ENCODE assay signal across 8 mouse cellular contexts in genomic region chr2:59611216-59611810, GRCm38 (mm10). TPM values are rescaled to one million over a fixed set of nuclear protein-coding genes. Genes with fewer than 3 reads are reported as not detected.
A peak's percentile ranks its signal among the peaks of the same experiment; 100 is the strongest.
DNase-seq lines count a peak whose midpoint lies in the region; ATAC-seq and TF ChIP-seq lines count a peak whose summit lies in the region.

No protein-coding gene starts in this region.

- no peaks in the 10 kb centered on the region for H3K36me3 ChIP-seq in heart, embryonic 11.5 days (ENCODE audit: control insufficient read depth, insufficient read depth, low read length)
- no peaks in the 10 kb centered on the region; the same call in 1 of the 2 replicates for H3K36me3 ChIP-seq in E14TG2a.4 (ENCODE audit: insufficient read depth, low read length)
- H3K36me3 ChIP-seq in forebrain, embryonic 14.5 days (ENCODE audit: control insufficient read depth, insufficient read depth, low read length), result no peaks in the 10 kb centered on the region
- H3K36me3 ChIP-seq in liver, postnatal 0 days (replicated peaks; ENCODE audit: insufficient read depth, low read length), result no peaks in the 10 kb centered on the region

- no peak for TF ChIP-seq CTCF in E14TG2a.4 (conservative IDR thresholded peaks at IDR 0.05; ENCODE audit: low read length)
- TF ChIP-seq CTCF in liver, postnatal 0 days (IDR thresholded peaks at IDR 0.05; ENCODE audit: low read depth), result no peak

- WGBS in heart, embryonic 11.5 days (ENCODE audit: insufficient replicate concordance), result 1% methylated on average over 14 of the region's 14 CpGs
- WGBS in forebrain, embryonic 14.5 days, result 1% methylated on average over 14 of the region's 14 CpGs
- 6% methylated on average over 14 of the region's 14 CpGs for WGBS in liver, postnatal 0 days (ENCODE audit: insufficient replicate concordance)

- H3K27ac ChIP-seq in heart, embryonic 11.5 days (ENCODE audit: low read depth, low read length), result peak overlapping the region; percentile 97
- H3K27ac ChIP-seq in forebrain, embryonic 14.5 days (ENCODE audit: low read depth, low read length), result peak overlapping the region; percentile 84; the same call in 1 of the 2 replicates
- peak overlapping the region; percentile 82 for H3K27ac ChIP-seq in liver, postnatal 0 days (ENCODE audit: low read depth)

- H3K4me2 ChIP-seq in heart, embryonic 11.5 days, result peak overlapping the region; percentile 93
- H3K4me2 ChIP-seq in forebrain, embryonic 14.5 days (ENCODE audit: low read length), result peak overlapping the region; percentile 98
- peak overlapping the region; percentile 86 for H3K4me2 ChIP-seq in liver, postnatal 0 days (ENCODE audit: low read depth, low read length)

- H3K9me3 ChIP-seq in heart, embryonic 11.5 days (replicated peaks; ENCODE audit: control insufficient read depth, low read length), result no peaks in the 10 kb centered on the region
- H3K9me3 ChIP-seq in E14TG2a.4 (ENCODE audit: low read length), result no peaks in the 10 kb centered on the region
- no peaks in the 10 kb centered on the region for H3K9me3 ChIP-seq in forebrain, embryonic 14.5 days (replicated peaks; ENCODE audit: control insufficient read depth, low read length)
- H3K9me3 ChIP-seq in liver, postnatal 0 days (ENCODE audit: low read length), result no peaks in the 10 kb centered on the region

- no peaks in the 10 kb centered on the region for H3K27me3 ChIP-seq in heart, embryonic 11.5 days (ENCODE audit: control insufficient read depth, insufficient read depth, low read length)
- H3K27me3 ChIP-seq in E14TG2a.4 (ENCODE audit: insufficient read depth, low read length), result no peaks in the 10 kb centered on the region
- no peaks in the 10 kb centered on the region for H3K27me3 ChIP-seq in forebrain, embryonic 14.5 days (replicated peaks; ENCODE audit: control insufficient read depth, insufficient read depth, low read length)
- peaks cover 13% of the 10 kb centered on the region for H3K27me3 ChIP-seq in liver, postnatal 0 days (ENCODE audit: insufficient read depth, low read length)

- H3K4me1 ChIP-seq in heart, embryonic 11.5 days (ENCODE audit: control insufficient read depth, insufficient read depth, low read length), result peaks cover 37% of the 10 kb centered on the region
- H3K4me1 ChIP-seq in E14TG2a.4 (replicated peaks; ENCODE audit: low read depth, low read length), result peaks cover 56% of the 10 kb centered on the region
- peaks cover 14% of the 10 kb centered on the region for H3K4me1 ChIP-seq in forebrain, embryonic 14.5 days (ENCODE audit: control insufficient read depth, insufficient read depth, low read length)
- peaks cover 20% of the 10 kb centered on the region for H3K4me1 ChIP-seq in liver, postnatal 0 days (ENCODE audit: insufficient read depth)

- H3K4me3 ChIP-seq in heart, embryonic 11.5 days (ENCODE audit: low read depth, low read length), result peak overlapping the region; percentile 93
- peak overlapping the region; percentile 96 for H3K4me3 ChIP-seq in E14TG2a.4 (replicated peaks; ENCODE audit: low read length)
- H3K4me3 ChIP-seq in forebrain, embryonic 14.5 days (ENCODE audit: low read depth, low read length), result peak overlapping the region; percentile 76
- H3K4me3 ChIP-seq in liver, postnatal 0 days (ENCODE audit: low read depth, low read length), result peak overlapping the region; percentile 61

- no peak for DNase-seq in heart, adult 9 months (ENCODE audit: low spot score in 2 of 2)
- DNase-seq in forebrain, embryonic 14.5 days (ENCODE audit: low spot score), result no peak
- DNase-seq in liver, postnatal 0 days, result no peak
- no peak for DNase-seq in frontal cortex, postnatal 10 days (ENCODE audit: low spot score in 2 of 2)
- no peak for DNase-seq in adrenal gland, postnatal 14 days

- no peak for TF ChIP-seq EP300 in liver, postnatal 0 days (IDR thresholded peaks at IDR 0.05; ENCODE audit: low read depth)

- ATAC-seq in heart, embryonic 11.5 days (replicated peaks; ENCODE audit: insufficient number of reproducible peaks, low FRiP score, low TSS enrichment), result no peak
- ATAC-seq in forebrain, embryonic 14.5 days, result no peak
- ATAC-seq in liver, postnatal 0 days, result peak; percentile 25
- ATAC-seq in inflammation-experienced regulatory T-cells, adult 6 months, result no peak

- H3K9ac ChIP-seq in heart, embryonic 11.5 days (ENCODE audit: low read depth, low read length), result peak overlapping the region; percentile 97
- peak overlapping the region; percentile 85 for H3K9ac ChIP-seq in forebrain, embryonic 14.5 days (ENCODE audit: low read length)
- H3K9ac ChIP-seq in liver, postnatal 0 days (replicated peaks), result peak overlapping the region; percentile 68

RNA-seq across cellular contexts. Expression of gene Tanc1, which starts 0.5 kb away (rescaled TPM):
- 26.0 and 30.6 TPM in 2 replicates for polyA plus RNA-seq in heart, embryonic 11.5 days (2014; fragmentation: Nextera tagmentation; extraction: Ambion mirVana)
- polyA plus RNA-seq in forebrain, embryonic 14.5 days (2014; fragmentation: Nextera tagmentation; extraction: Ambion mirVana), result 4.9 and 5.9 TPM in 2 replicates
- 1.7 and 2.4 TPM in 2 replicates for polyA plus RNA-seq in liver, postnatal 0 days (2015; fragmentation: Nextera tagmentation; extraction: Ambion mirVana)
- polyA plus RNA-seq in inflammation-experienced regulatory T-cells, adult 6 months (2017; shearing (Covaris generic)), result 10 to 100 TPM in 1 of 3 experiments, 1 to 10 TPM in 2; 4.7 to 13.5 (median 9.6) TPM
- 19.9 and 24.9 TPM in 2 replicates for total RNA-seq in adrenal gland, postnatal 14 days (2021)
